Mouse (Mus musculus) hindbrain, embryonic 15.5 days (tissue): ENCODE data around the gene Trim54. TPM values are rescaled to one million over a fixed set of nuclear protein-coding genes. Genes with fewer than 3 reads are reported as not detected.
A peak's percentile ranks its signal among the peaks of the same experiment; 100 is the strongest.

Experiments used
- ATAC-seq: fragments of 200-750 bp; cut with Nextera tagmentation; 2 replicates; pipeline ENCODE4 v1.8.0; 2017; ENCODE audit warnings: low read depth, moderate number of reproducible peaks, moderate TSS enrichment; ENCODE audit not compliant: low FRiP score
- H3K27ac ChIP-seq: fragments of 300-500 bp; sonication (generic); replicated peaks from 2 replicates; pipeline ENCODE4 v1.5.1; 2015; ENCODE audit warnings: mild to moderate bottlenecking, inconsistent platforms
- H3K27me3 ChIP-seq: fragments of 300-500 bp; sonication (generic); 2 replicates; pipeline ENCODE4 v1.6.1; 2015; ENCODE audit warnings: control low read depth, inconsistent platforms
- H3K36me3 ChIP-seq: fragments of 300-500 bp; sonication (generic); 2 replicates; pipeline ENCODE4 v1.6.1; 2015; ENCODE audit warnings: control low read depth, inconsistent platforms
- H3K4me1 ChIP-seq: fragments of 300-500 bp; sonication (generic); replicated peaks from 2 replicates; pipeline ENCODE4 v1.6.1; 2015; ENCODE audit warnings: control low read depth, inconsistent platforms
- H3K4me2 ChIP-seq: fragments of 300-500 bp; sonication (generic); 2 replicates; pipeline ENCODE4 v1.6.1; 2015; ENCODE audit warnings: moderate library complexity, mild to moderate bottlenecking, inconsistent platforms
- H3K4me3 ChIP-seq: fragments of 300-500 bp; sonication (generic); 2 replicates; pipeline ENCODE4 v1.5.1; 2015; ENCODE audit warnings: mild to moderate bottlenecking, inconsistent platforms
- H3K9ac ChIP-seq: fragments of 300-500 bp; sonication (generic); 2 replicates; pipeline ENCODE4 v1.6.1; 2015; ENCODE audit warnings: inconsistent platforms
- H3K9me3 ChIP-seq: fragments of 300-500 bp; sonication (generic); 2 replicates; pipeline ENCODE4 v1.6.1; 2016; ENCODE audit warnings: control low read depth, inconsistent platforms
- WGBS: fragments of 180-500 bp; shearing (Covaris S2); methylation state at CpG from one replicate; pipeline ENCODE4 v1.1.7; 2015; 5-methylcytosine and 5-hydroxymethylcytosine counted together
- polyA plus RNA-seq: library from polyadenylated mRNA; unstranded; fragments of >200 nt; fragmentation: Nextera tagmentation; extraction: Ambion mirVana; gene quantifications from 2 replicates; pipeline ENCODE4 v1.2.1, GENCODE M21; 2015

Trim54 gene
- polyA plus RNA-seq: not detected in 2 replicates

GRCm38 (mm10) chr5:31116354-31116753 lies at the start of gene Trim54:
TSS of gene Trim54 (plus strand) at chr5:31116712.
- Histone ChIP-seq H3K4me3 (no peak within 1 kb of the TSS), H3K4me2 (no peak within 1 kb of the TSS), H3K27me3 (no peaks in the 10 kb centered on the region), H3K9me3 (no peaks in the 10 kb centered on the region), H3K27ac (no peak within 1 kb of the TSS), H3K4me1 (no peaks in the 10 kb centered on the region), H3K9ac (no peak within 1 kb of the TSS), H3K36me3 (no peaks in the 10 kb centered on the region)
- WGBS: 52% methylated on average over 3 of the region's 3 CpGs
- no peak for ATAC-seq

- Histone ChIP-seq H3K4me1 (no peaks in the 10 kb centered on the region), H3K36me3 (peaks cover 71% of the 10 kb centered on the region), H3K4me2 (no peak overlapping the region), H3K9me3 (no peaks in the 10 kb centered on the region), H3K27ac (no peak overlapping the region), H3K9ac (no peak overlapping the region), H3K27me3 (no peaks in the 10 kb centered on the region), H3K4me3 (no peak overlapping the region)
- no peak for ATAC-seq
- WGBS: 98% methylated on average over 3 of the region's 3 CpGs
These were observed 46.7 kb upstream of the Trim54 start for GRCm38 (mm10) chr5:31069810-31070209.

GRCm38 (mm10) chr5:31071059-31071458 lies 45.5 kb upstream of the Trim54 start:
- Histone ChIP-seq H3K27me3 (no peaks in the 10 kb centered on the region), H3K9ac (no peak overlapping the region), H3K27ac (no peak overlapping the region), H3K9me3 (no peaks in the 10 kb centered on the region), H3K4me1 (no peaks in the 10 kb centered on the region), H3K36me3 (peaks cover 82% of the 10 kb centered on the region), H3K4me2 (no peak overlapping the region), H3K4me3 (no peak overlapping the region)
- 89% methylated on average over 2 of the region's 2 CpGs for WGBS
- no peak for ATAC-seq

- Histone ChIP-seq H3K27ac (no peak overlapping the region), H3K4me3 (no peak overlapping the region), H3K9me3 (no peaks in the 10 kb centered on the region), H3K9ac (no peak overlapping the region), H3K27me3 (no peaks in the 10 kb centered on the region), H3K4me1 (no peaks in the 10 kb centered on the region), H3K36me3 (peaks cover 83% of the 10 kb centered on the region), H3K4me2 (no peak overlapping the region)
- ATAC-seq: no peak
- WGBS: 95% methylated on average over 11 of the region's 11 CpGs
These were observed 44.7 kb upstream of the Trim54 start for GRCm38 (mm10) chr5:31071821-31072220.

- H3K4me3 ChIP-seq: no peak overlapping the region
- no peaks in the 10 kb centered on the region for H3K4me1 ChIP-seq
- H3K27ac ChIP-seq: no peak overlapping the region
- H3K9me3 ChIP-seq: no peaks in the 10 kb centered on the region
- no peak for ATAC-seq
- WGBS: 95% methylated on average over 12 of the region's 12 CpGs
- no peaks in the 10 kb centered on the region for H3K27me3 ChIP-seq
- no peak overlapping the region for H3K4me2 ChIP-seq
- H3K9ac ChIP-seq: no peak overlapping the region
- H3K36me3 ChIP-seq: peaks cover 81% of the 10 kb centered on the region
These were observed 43.3 kb upstream of the Trim54 start for GRCm38 (mm10) chr5:31073176-31073575.

- ATAC-seq: no peak
- no peak overlapping the region for H3K27ac ChIP-seq
- H3K4me1 ChIP-seq: no peaks in the 10 kb centered on the region
- no peaks in the 10 kb centered on the region for H3K27me3 ChIP-seq
- H3K4me2 ChIP-seq: no peak overlapping the region
- no peaks in the 10 kb centered on the region for H3K9me3 ChIP-seq
- peaks cover 60% of the 10 kb centered on the region for H3K36me3 ChIP-seq
- H3K9ac ChIP-seq: no peak overlapping the region
- H3K4me3 ChIP-seq: no peak overlapping the region
- WGBS: 89% methylated on average over 13 of the region's 13 CpGs
These were observed 40.2 kb upstream of the Trim54 start for GRCm38 (mm10) chr5:31076346-31076745.

- WGBS: 79% methylated on average over 13 of the region's 13 CpGs
- peaks cover 13% of the 10 kb centered on the region; the same call in 1 of the 2 replicates for H3K4me1 ChIP-seq
- no peak for ATAC-seq
These were observed 36.3 kb upstream of the Trim54 start for GRCm38 (mm10) chr5:31080059-31080794.

GRCm38 (mm10) chr5:31080795-31081164 lies 35.7 kb upstream of the Trim54 start:
- ATAC-seq: no peak
- H3K9ac ChIP-seq: no peak overlapping the region
- 68% methylated on average over 3 of the region's 3 CpGs for WGBS
- H3K9me3 ChIP-seq: no peaks in the 10 kb centered on the region
- H3K36me3 ChIP-seq: peaks cover 26% of the 10 kb centered on the region
- no peaks in the 10 kb centered on the region for H3K27me3 ChIP-seq
- H3K4me1 ChIP-seq: peaks cover 13% of the 10 kb centered on the region; the same call in 1 of the 2 replicates
- H3K4me3 ChIP-seq: no peak overlapping the region
- H3K4me2 ChIP-seq: no peak overlapping the region
- no peak overlapping the region for H3K27ac ChIP-seq

More at GRCm38 (mm10) chr5:31080059-31080794, 36.3 kb upstream of the Trim54 start:
- peaks cover 30% of the 10 kb centered on the region for H3K36me3 ChIP-seq
- H3K9ac ChIP-seq: no peak overlapping the region
- H3K27ac ChIP-seq: no peak overlapping the region
- no peaks in the 10 kb centered on the region for H3K27me3 ChIP-seq
- no peak overlapping the region for H3K4me2 ChIP-seq
- H3K4me3 ChIP-seq: no peak overlapping the region
- no peaks in the 10 kb centered on the region for H3K9me3 ChIP-seq

GRCm38 (mm10) chr5:31081386-31081785 lies 35.1 kb upstream of the Trim54 start:
- Histone ChIP-seq H3K4me3 (no peak overlapping the region), H3K27me3 (no peaks in the 10 kb centered on the region), H3K4me1 (peaks cover 13% of the 10 kb centered on the region; the same call in 1 of the 2 replicates), H3K4me2 (no peak overlapping the region), H3K9me3 (no peaks in the 10 kb centered on the region), H3K27ac (no peak overlapping the region), H3K9ac (no peak overlapping the region), H3K36me3 (peaks cover 21% of the 10 kb centered on the region)
- ATAC-seq: no peak
- 77% methylated on average over 3 of the region's 3 CpGs for WGBS

GRCm38 (mm10) chr5:31082355-31082754 lies 34.2 kb upstream of the Trim54 start:
- 9% methylated on average over 5 of the region's 5 CpGs for WGBS
- H3K9me3 ChIP-seq: no peaks in the 10 kb centered on the region
- peaks cover 12% of the 10 kb centered on the region for H3K36me3 ChIP-seq
- no peaks in the 10 kb centered on the region for H3K27me3 ChIP-seq
- H3K4me2 ChIP-seq: 0 out of 2 replicates have a peak overlapping the region, but pooled peaks have one; percentile 4
- ATAC-seq: peak; percentile 13; the same call in 1 of the 2 replicates
- H3K4me1 ChIP-seq: peaks cover 13% of the 10 kb centered on the region; the same call in 1 of the 2 replicates
- no peak overlapping the region for H3K9ac ChIP-seq
- H3K27ac ChIP-seq: 0 out of 2 replicates have a peak overlapping the region, but pooled peaks have one; percentile 32
- H3K4me3 ChIP-seq: no peak overlapping the region

- Histone ChIP-seq H3K27me3 (no peaks in the 10 kb centered on the region), H3K4me1 (peaks cover 13% of the 10 kb centered on the region; the same call in 1 of the 2 replicates), H3K9me3 (no peaks in the 10 kb centered on the region), H3K9ac (no peak overlapping the region), H3K4me2 (0 out of 2 replicates have a peak overlapping the region, but pooled peaks have one; percentile 4), H3K36me3 (peaks cover 6% of the 10 kb centered on the region; the same call in 1 of the 2 replicates), H3K27ac (peak overlapping the region; percentile 32; the same call in 1 of the 2 replicates), H3K4me3 (no peak overlapping the region)
- ATAC-seq: no peak
- 33% methylated on average over 12 of the region's 12 CpGs for WGBS
These were observed 33.4 kb upstream of the Trim54 start for GRCm38 (mm10) chr5:31082935-31083625.

GRCm38 (mm10) chr5:31083949-31084348 lies 32.6 kb upstream of the Trim54 start:
- Histone ChIP-seq H3K27me3 (no peaks in the 10 kb centered on the region), H3K36me3 (peaks cover 1% of the 10 kb centered on the region; the same call in 1 of the 2 replicates), H3K9ac (no peak overlapping the region), H3K27ac (no peak overlapping the region; the same call in 1 of the 2 replicates), H3K4me1 (peaks cover 13% of the 10 kb centered on the region; the same call in 1 of the 2 replicates), H3K9me3 (no peaks in the 10 kb centered on the region), H3K4me3 (no peak overlapping the region), H3K4me2 (no peak overlapping the region)
- ATAC-seq: peak; percentile 59; the same call in 1 of the 2 replicates
- WGBS: 3% methylated on average over 8 of the region's 8 CpGs
